Mouse (Mus musculus) limb, embryonic 11.5 days (tissue): ENCODE results near the gene Dnaja4. TPM values are rescaled to one million over a fixed set of nuclear protein-coding genes. Genes with fewer than 3 reads are reported as not detected.

Experiments used
- ATAC-seq: fragments of 200-750 bp; cut with Nextera tagmentation; 2 replicates; pipeline ENCODE4 v1.8.0; 2017; ENCODE audit warnings: low read depth; ENCODE audit not compliant: insufficient number of reproducible peaks, low FRiP score, low TSS enrichment
- DNase-seq: peaks from one replicate; pipeline ENCODE4 v3.0.0-alpha.2; 2015; ENCODE audit warnings: low spot score
- H3K27ac ChIP-seq: fragments of 300-500 bp; sonication (generic); replicated peaks from 2 replicates; pipeline ENCODE4 v1.5.1; 2014; ENCODE audit warnings: low read depth, mild to moderate bottlenecking, low read length
- H3K27me3 ChIP-seq: fragments of 300-500 bp; sonication (generic); 2 replicates; pipeline ENCODE4 v1.6.1; 2014; ENCODE audit warnings: mild to moderate bottlenecking, low read length, mixed read lengths; ENCODE audit not compliant: control insufficient read depth, insufficient read depth
- H3K36me3 ChIP-seq: fragments of 300-500 bp; sonication (generic); 2 replicates; pipeline ENCODE4 v1.6.1; 2014; ENCODE audit warnings: mild to moderate bottlenecking, low read length, moderate library complexity, mixed read lengths; ENCODE audit not compliant: control insufficient read depth, insufficient read depth
- H3K4me1 ChIP-seq: fragments of 300-500 bp; sonication (generic); 2 replicates; pipeline ENCODE4 v1.6.1; 2014; ENCODE audit warnings: low read length, mixed read lengths; ENCODE audit not compliant: control insufficient read depth, insufficient read depth
- H3K4me2 ChIP-seq: fragments of 300-500 bp; sonication (generic); 2 replicates; pipeline ENCODE4 v1.6.1; 2014; ENCODE audit warnings: low read depth, mild to moderate bottlenecking, moderate library complexity; ENCODE audit not compliant: severe bottlenecking
- H3K4me3 ChIP-seq: fragments of 300-500 bp; sonication (generic); 2 replicates; pipeline ENCODE4 v1.5.1; 2014; ENCODE audit warnings: low read depth, low read length
- H3K9ac ChIP-seq: fragments of 300-500 bp; sonication (generic); 2 replicates; pipeline ENCODE4 v1.6.1; 2014; ENCODE audit warnings: mild to moderate bottlenecking, low read length
- H3K9me3 ChIP-seq: fragments of 300-500 bp; sonication (generic); 2 replicates; pipeline ENCODE4 v1.6.1; 2016; ENCODE audit warnings: low read length; ENCODE audit not compliant: control insufficient read depth
- WGBS: fragments of 180-500 bp; shearing (Covaris S2); extraction: QIAGEN DNeasy Blood & Tissue Kit; methylation state at CpG from one replicate; pipeline ENCODE4 v1.1.7; 2014; 5-methylcytosine and 5-hydroxymethylcytosine counted together
- polyA plus RNA-seq: library from polyadenylated mRNA; unstranded; fragments of >200 nt; fragmentation: Nextera tagmentation; extraction: Ambion mirVana; gene quantifications from 2 replicates; pipeline ENCODE4 v1.2.1, GENCODE M21; 2014

Dnaja4 gene
- polyA plus RNA-seq, result 3.1 and 3.6 TPM in 2 replicates

GRCm38 (mm10) chr9:54698318-54699086 lies at the start of gene Dnaja4:
Gene Dnaja4, plus strand, starts transcription at chr9:54698873.
- Histone ChIP-seq H3K27ac (no peak within 1 kb of the TSS), H3K36me3 (no peaks in the 10 kb centered on the region), H3K9me3 (no peaks in the 10 kb centered on the region), H3K4me2 (peak within 1 kb of the TSS; percentile 83), H3K27me3 (peaks cover 21% of the 10 kb centered on the region), H3K4me3 (peak within 1 kb of the TSS; percentile 58), H3K9ac (peak within 1 kb of the TSS; percentile 73), H3K4me1 (no peaks in the 10 kb centered on the region; the same call in 1 of the 2 replicates)
- DNase-seq, result peak; percentile 26
- 63% methylated on average over 17 of the region's 17 CpGs for WGBS
- ATAC-seq, result peak; percentile 55; the same call in 1 of the 2 replicates

GRCm38 (mm10) chr9:54649360-54649759 lies 49.3 kb upstream of the Dnaja4 start:
- 85% methylated on average over 1 of the region's 1 CpGs for WGBS
- Histone ChIP-seq H3K4me2 (no peak overlapping the region), H3K9ac (no peak overlapping the region), H3K27ac (no peak overlapping the region), H3K9me3 (no peaks in the 10 kb centered on the region), H3K4me1 (no peaks in the 10 kb centered on the region), H3K4me3 (no peak overlapping the region), H3K27me3 (no peaks in the 10 kb centered on the region), H3K36me3 (no peaks in the 10 kb centered on the region)
- DNase-seq (no peak), ATAC-seq (no peak)

- H3K27me3 ChIP-seq, result no peaks in the 10 kb centered on the region
- H3K4me3 ChIP-seq, result no peak overlapping the region
- 73% methylated on average over 2 of the region's 2 CpGs for WGBS
- H3K9ac ChIP-seq, result no peak overlapping the region
- no peak overlapping the region for H3K27ac ChIP-seq
- H3K4me1 ChIP-seq, result no peaks in the 10 kb centered on the region
- no peak overlapping the region for H3K4me2 ChIP-seq
- no peak for DNase-seq
- no peaks in the 10 kb centered on the region for H3K9me3 ChIP-seq
- H3K36me3 ChIP-seq, result no peaks in the 10 kb centered on the region
- no peak for ATAC-seq
Measured at GRCm38 (mm10) chr9:54652778-54653177, 45.9 kb upstream of the Dnaja4 start.

- Histone ChIP-seq H3K4me3 (no peak overlapping the region), H3K27ac (no peak overlapping the region), H3K27me3 (no peaks in the 10 kb centered on the region), H3K9ac (no peak overlapping the region), H3K9me3 (no peaks in the 10 kb centered on the region), H3K36me3 (no peaks in the 10 kb centered on the region), H3K4me2 (no peak overlapping the region), H3K4me1 (no peaks in the 10 kb centered on the region)
- 85% methylated on average over 2 of the region's 2 CpGs for WGBS
- DNase-seq, result no peak
- no peak for ATAC-seq
Measured at GRCm38 (mm10) chr9:54655846-54656245, 42.8 kb upstream of the Dnaja4 start.

GRCm38 (mm10) chr9:54656402-54656801 lies 42.3 kb upstream of the Dnaja4 start:
- no peak overlapping the region for H3K27ac ChIP-seq
- no peak overlapping the region for H3K4me3 ChIP-seq
- H3K36me3 ChIP-seq, result no peaks in the 10 kb centered on the region
- no peaks in the 10 kb centered on the region for H3K27me3 ChIP-seq
- H3K4me2 ChIP-seq, result no peak overlapping the region
- H3K4me1 ChIP-seq, result no peaks in the 10 kb centered on the region; the same call in 1 of the 2 replicates
- DNase-seq (no peak), ATAC-seq (no peak)
- no peaks in the 10 kb centered on the region for H3K9me3 ChIP-seq
- no peak overlapping the region for H3K9ac ChIP-seq
- 87% methylated on average over 6 of the region's 6 CpGs for WGBS

- H3K36me3 ChIP-seq, result no peaks in the 10 kb centered on the region
- 81% methylated on average over 6 of the region's 6 CpGs for WGBS
Measured at GRCm38 (mm10) chr9:54658773-54659172, 39.9 kb upstream of the Dnaja4 start.

GRCm38 (mm10) chr9:54661605-54662377 lies 36.9 kb upstream of the Dnaja4 start, which contains the start of gene Acsbg1:
Gene Acsbg1, minus strand, starts transcription at chr9:54661870.
- WGBS, result 26% methylated on average over 10 of the region's 10 CpGs
- H3K27ac ChIP-seq, result no peak within 1 kb of the TSS
- no peaks in the 10 kb centered on the region for H3K27me3 ChIP-seq
- H3K4me2 ChIP-seq, result no peak within 1 kb of the TSS
- no peaks in the 10 kb centered on the region; the same call in 1 of the 2 replicates for H3K4me1 ChIP-seq
- DNase-seq, result no peak
- H3K9me3 ChIP-seq, result no peaks in the 10 kb centered on the region
- no peak within 1 kb of the TSS for H3K9ac ChIP-seq
- no peak for ATAC-seq
- H3K36me3 ChIP-seq, result no peaks in the 10 kb centered on the region
- no peak within 1 kb of the TSS for H3K4me3 ChIP-seq

More at GRCm38 (mm10) chr9:54658773-54659172, 39.9 kb upstream of the Dnaja4 start:
- no peaks in the 10 kb centered on the region for H3K9me3 ChIP-seq
- no peaks in the 10 kb centered on the region for H3K27me3 ChIP-seq
- H3K4me1 ChIP-seq, result no peaks in the 10 kb centered on the region; the same call in 1 of the 2 replicates
- H3K27ac ChIP-seq, result no peak overlapping the region
- DNase-seq (no peak), ATAC-seq (no peak)
- H3K4me3 ChIP-seq, result no peak overlapping the region
- H3K9ac ChIP-seq, result no peak overlapping the region
- no peak overlapping the region for H3K4me2 ChIP-seq

- Histone ChIP-seq H3K9me3 (no peaks in the 10 kb centered on the region), H3K4me3 (no peak overlapping the region), H3K4me2 (no peak overlapping the region), H3K27me3 (no peaks in the 10 kb centered on the region), H3K27ac (no peak overlapping the region), H3K9ac (no peak overlapping the region), H3K36me3 (no peaks in the 10 kb centered on the region), H3K4me1 (no peaks in the 10 kb centered on the region; the same call in 1 of the 2 replicates)
- ATAC-seq (no peak), DNase-seq (no peak)
- 86% methylated on average over 9 of the region's 9 CpGs for WGBS
Measured at GRCm38 (mm10) chr9:54664358-54664757, 34.3 kb upstream of the Dnaja4 start.
